Mouse (Mus musculus) left cerebral cortex, adult 11 months (tissue): Measurements from ENCODE around the gene Mef2c.

Experiments used
- DNase-seq: peaks from one replicate; pipeline ENCODE4 v3.0.0; 2022; ENCODE audit warnings: low spot score

Gene Mef2c

DNA sequence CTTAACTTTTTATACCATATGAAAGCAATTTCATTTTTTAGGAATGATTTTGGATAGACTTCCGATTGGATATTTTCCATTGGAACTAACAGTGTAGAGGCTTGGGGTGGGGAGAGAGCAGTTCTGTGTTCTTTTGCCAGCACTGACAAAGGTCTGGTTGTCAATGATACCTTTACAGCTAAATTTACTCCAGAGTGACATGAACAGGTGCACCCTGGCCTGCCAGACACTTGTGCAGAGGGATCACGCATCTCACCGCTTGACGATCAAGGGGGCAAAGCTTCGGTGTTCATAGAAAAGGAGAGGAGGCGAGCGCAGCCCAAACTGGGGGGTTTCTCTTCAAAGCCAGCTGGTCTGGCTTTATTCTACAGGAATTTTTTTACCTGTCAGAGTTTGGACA, at the start of gene Mef2c:
Gene Mef2c (plus strand): TSS at position 116 of the 400 bp plus-strand sequence.
- DNase-seq, result no peak

DNA sequence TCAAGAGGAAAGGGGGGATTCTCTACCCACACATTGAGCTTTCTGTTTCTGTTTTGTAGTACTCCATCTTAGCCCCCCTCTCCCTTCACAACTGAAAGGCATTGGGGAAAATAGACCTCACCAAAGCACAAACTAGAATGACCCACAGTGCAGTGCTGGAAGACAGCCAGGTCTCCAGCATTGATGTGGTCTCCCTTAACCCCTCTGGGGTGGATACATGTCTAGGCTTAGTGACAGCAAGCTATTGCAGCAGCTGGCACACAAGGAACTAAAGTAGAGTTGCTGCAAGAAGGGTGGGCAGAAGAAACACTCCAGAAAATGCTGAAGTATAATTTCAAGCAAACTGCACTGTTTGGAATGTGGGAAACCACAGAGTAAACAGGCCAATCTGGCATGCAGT, 45.1 kb upstream of the Mef2c start:
- DNase-seq, result no peak

GRCm38 (mm10) chr13:83459600-83459999, 44.2 kb upstream of the Mef2c start:
- DNase-seq, result no peak

DNA sequence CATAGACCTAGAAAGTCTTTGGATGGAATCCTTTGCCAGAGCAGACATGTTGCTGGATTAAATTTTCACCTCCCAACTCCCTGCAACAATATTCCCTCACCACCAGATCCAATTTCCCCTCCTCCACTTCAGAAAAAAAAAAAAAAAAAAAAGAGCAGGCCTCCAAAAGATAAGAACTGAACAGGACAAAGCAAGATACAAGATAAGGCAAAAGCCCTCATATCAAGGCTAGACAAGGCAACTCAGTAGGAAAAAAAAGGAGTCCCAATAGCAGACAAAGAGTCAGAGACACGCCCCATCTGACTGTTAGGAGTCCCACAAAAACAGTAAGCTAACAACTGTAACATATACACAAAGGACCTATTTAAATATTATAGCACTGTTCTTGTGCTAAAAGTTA, 43.2 kb upstream of the Mef2c start:
- DNase-seq, result no peak

DNA sequence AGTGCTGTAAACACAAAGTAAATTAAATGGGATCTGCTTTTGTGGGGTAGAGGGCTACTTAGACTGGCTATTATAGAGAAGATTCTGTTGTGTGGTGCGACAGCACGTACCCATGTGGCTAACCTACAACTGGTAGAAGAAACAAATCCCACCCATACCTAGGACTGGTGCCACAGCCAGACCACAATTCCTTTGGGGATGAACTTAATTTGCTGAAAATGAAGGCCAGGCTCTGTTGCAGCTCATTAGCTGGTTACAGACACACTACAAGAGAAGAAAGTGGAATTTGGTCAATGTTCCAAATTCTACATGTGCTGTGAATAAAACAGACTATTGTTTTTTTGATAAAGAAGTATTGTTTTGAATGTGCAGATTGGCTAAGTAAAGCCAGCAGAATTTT, 42.3 kb upstream of the Mef2c start:
- no peak for DNase-seq

- no peak for DNase-seq
Observed at GRCm38 (mm10) chr13:83466756-83467155, 37.1 kb upstream of the Mef2c start.

- DNase-seq, result no peak
Observed at GRCm38 (mm10) chr13:83468794-83469193, 35.0 kb upstream of the Mef2c start.

DNA sequence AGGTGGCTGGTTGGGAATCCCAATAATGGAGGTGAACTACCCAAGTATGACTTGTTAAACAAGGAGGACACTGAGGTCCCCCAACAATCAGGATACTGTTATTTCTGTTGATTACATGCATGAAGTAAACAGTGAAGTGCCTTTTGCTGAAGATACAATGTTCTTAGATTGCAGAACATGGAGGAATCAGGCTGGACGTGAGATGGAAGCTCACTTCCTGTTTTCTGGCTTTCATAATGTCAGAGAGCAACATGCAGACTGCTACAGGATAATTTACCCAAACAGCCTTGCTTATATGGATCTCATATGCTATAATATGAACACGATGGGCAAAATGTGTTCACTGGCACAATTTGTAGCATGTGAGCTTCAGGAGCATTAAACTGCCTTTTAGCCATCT, 30.1 kb upstream of the Mef2c start:
- DNase-seq, result no peak

DNA sequence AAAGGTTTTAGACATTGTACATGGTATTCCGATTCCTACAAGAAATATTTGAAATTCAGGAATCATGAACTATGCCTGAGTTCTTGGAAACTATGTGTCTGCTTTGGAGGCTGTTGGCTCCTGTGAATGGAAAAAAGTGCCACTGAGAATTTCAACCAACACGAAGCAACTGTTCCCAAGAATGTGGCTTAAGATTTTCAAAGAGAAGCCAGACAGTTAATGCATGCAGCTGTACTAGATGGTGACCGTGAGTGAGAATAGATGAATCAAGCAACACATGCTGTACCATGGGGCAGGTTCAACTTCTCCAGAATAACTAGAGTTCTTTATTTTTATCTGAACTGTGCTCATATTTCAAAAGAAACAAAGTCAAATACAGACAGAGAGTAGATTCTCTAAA, 23.4 kb upstream of the Mef2c start:
- no peak for DNase-seq

DNA sequence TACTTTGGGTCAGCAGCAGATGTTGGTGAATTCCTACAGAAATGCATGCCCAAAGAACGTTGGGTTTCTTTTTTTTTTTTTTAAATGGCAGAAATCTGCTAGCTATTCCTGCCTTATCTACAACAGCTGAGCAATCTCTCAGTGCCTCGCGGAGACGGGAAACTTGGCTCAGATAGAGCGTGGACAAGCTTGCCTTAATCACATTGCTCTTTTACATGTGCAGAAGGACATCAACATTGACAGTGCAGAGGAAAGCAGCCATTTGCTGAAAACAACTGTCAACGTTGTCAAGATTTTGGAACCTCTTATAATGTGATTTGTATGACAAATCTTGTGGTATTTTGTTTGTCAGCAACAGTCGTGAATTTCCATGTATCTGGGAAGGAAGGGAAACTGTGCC, 22.5 kb upstream of the Mef2c start:
- no peak for DNase-seq

DNA sequence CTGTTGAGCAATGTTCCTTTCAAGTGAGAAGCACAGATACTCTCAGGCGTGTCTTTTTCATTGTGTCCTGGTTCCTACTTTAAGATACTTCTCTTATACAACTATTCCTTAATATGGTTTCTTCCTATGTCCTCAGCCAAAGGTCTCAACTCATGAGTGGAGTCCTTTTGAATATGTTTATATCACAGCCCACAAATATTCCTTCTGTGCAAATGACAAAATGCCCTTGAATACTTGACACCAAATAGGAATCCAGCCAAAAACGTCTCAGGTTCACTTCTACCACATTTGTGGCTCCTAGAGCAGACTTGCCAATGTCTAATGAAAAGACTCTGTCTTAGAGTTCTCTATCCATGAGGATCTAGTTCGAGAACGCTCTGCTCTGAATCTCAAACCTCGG, 21.7 kb upstream of the Mef2c start:
- DNase-seq, result no peak

GRCm38 (mm10) chr13:83484215-83484614, 19.6 kb upstream of the Mef2c start:
- no peak for DNase-seq

- no peak for DNase-seq
Observed at GRCm38 (mm10) chr13:83484721-83485369, 19.0 kb upstream of the Mef2c start.

- no peak for DNase-seq
Observed at GRCm38 (mm10) chr13:83492051-83492450, 11.8 kb upstream of the Mef2c start.

- DNase-seq, result no peak
Observed at GRCm38 (mm10) chr13:83497708-83498107, 6.1 kb upstream of the Mef2c start.

DNA sequence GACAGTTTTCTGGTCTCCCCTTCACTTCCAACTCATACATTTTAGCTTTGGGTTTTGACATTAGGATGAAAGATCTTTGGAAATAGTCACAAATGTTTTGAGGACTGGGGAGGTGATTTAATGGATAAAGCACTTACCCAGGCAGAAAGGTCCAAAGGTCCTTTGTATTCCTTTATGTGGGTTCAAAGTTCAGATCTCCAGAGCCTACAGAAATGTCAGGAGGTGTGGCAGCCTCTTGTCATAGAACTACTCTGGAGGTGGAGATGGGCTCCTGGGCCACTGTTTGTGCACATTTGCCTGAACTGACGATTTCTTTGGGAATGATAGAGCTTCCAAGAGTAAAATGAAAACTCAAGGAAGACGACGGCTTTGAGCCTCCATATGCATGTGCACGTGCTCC, 4.3 kb upstream of the Mef2c start:
- DNase-seq, result no peak

DNA sequence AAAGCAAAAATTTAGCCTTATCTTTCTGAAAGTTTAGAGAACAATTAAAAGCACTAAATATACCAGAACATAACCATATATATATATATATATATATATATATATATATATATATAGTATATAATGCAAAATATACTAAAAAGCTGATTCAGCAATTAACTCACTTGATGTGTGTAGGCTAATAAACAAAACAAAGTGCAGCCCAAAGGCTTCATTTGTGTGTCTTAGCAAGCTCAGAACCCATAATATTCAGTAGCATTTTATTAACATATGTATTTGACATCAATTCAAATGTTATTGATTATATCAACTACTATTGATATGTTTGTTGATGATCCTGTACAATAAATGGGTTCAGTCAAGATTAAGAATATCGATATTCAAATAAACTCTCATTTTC, 3.9 kb downstream of the Mef2c start:
- no peak for DNase-seq

GRCm38 (mm10) chr13:83515013-83515547, 11.2 kb downstream of the Mef2c start:
- no peak for DNase-seq

- DNase-seq, result peak; percentile 59
Observed at GRCm38 (mm10) chr13:83517660-83518609, 14.1 kb downstream of the Mef2c start.

GRCm38 (mm10) chr13:83520807-83521206, 17.0 kb downstream of the Mef2c start:
- no peak for DNase-seq

DNA sequence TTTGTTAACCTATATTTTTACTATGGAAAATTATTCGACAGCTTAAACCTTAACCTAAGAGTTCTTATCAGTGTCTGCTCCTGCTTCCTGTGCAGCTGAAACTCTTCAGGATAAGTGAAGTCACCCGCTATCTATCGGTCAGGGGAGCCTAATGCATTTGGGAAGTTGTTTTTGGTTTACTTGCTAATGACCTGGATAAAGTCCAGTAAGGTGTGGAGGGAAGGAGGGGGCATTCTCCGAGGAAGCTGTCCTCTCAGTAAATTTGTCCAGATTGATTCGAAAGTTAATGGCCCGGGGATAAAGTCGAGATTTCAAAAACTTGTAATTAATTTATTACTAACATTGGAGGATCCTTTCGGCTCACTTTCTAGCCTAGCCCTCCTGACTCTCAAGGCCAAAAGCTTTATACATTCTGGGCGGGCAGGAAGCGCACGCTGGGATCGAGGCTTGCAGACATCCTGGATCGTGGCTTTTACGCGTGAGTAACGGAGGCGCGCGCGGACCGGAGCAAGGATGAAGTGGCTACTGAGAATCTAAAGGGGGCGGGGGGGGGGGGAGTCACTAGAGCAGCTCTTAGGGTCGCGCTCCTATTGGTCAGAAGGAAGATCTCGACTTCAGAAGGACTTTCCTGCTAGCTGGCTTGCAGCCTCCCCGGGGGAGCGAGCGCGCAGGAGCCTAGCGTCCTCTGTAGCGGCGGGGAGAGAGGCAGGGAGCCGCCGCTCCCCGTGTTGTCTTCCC, 19.6 kb downstream of the Mef2c start:
- no peak for DNase-seq

DNA sequence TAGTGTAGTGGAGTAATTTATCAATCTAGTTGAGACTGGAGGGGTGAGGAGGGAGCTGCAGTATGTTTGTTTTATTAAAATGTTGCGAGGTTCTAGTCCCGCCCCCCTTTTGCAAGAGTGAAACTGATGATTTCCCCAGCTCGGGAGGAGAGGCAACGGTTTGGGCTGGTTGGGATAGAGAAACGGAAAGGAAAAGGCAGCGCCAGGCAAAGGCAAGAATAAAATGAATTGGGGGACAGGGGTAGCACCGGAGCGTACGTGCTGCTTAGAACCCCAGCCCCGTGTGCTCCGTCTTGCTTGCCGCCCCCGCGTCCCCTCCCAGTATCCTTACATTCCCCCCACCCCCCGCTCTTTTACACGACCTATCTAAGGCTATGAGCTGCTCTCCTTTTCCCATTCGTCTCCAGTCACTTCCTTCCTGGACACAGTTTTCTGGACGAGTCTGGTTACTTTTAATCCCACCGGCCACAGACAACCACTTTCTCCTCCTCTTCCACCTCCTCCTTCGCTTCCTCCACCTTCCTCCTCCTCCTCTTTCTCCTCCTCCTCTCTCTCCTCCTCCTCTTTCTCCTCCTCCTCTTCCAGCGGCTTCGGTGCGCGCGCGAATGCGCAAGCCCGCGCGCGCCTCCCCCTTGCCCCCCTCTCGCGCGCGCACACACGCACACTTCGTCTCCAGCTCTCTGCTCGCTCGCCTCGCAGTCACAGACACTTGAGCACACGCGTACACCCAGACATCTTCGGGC, 20.5 kb downstream of the Mef2c start:
- peak; percentile 58 for DNase-seq
